Mouse (Mus musculus) bone marrow macrophage, adult 2 months (primary cell): ENCODE results near the gene Vopp1.

ENCODE experiments used
- CTCF ChIP-seq: IDR thresholded peaks from 2 replicates; pipeline ENCODE4 v1.5.1; 2012; ENCODE audit warnings: low read depth, mild to moderate bottlenecking, low read length, moderate library complexity
- POLR2A ChIP-seq: IDR thresholded peaks from 2 replicates; pipeline ENCODE4 v1.6.1; 2012; ENCODE audit warnings: mild to moderate bottlenecking, low read depth, low read length, borderline replicate concordance

- TF ChIP-seq CTCF (no peak), POLR2A (no peak)
These were observed 34.4 kb downstream of the Vopp1 start for GRCm38 (mm10) chr6:57790542-57790941.
